Mouse (Mus musculus) megakaryocyte, embryonic 14.5 days (primary cell): ENCODE results near the gene Rgs9.

Source experiments
- FLI1 ChIP-seq: IDR thresholded peaks from 2 replicates; pipeline ENCODE4 v1.6.1; 2012; ENCODE audit warnings: low read length, inconsistent platforms, mixed read lengths
- GATA1 ChIP-seq: IDR thresholded peaks from 3 replicates; pipeline ENCODE4 v1.6.1; 2012; ENCODE audit warnings: mixed read lengths, low read length, inconsistent platforms, borderline replicate concordance

- no peak for TF ChIP-seq GATA1
- no peak for TF ChIP-seq FLI1
These were observed 105.0 kb downstream of the Rgs9 start for GRCm38 (mm10) chr11:109192673-109193557.
